Mouse (Mus musculus): ENCODE results near the gene Cd200.
"Not testable (repeated sequence)": the region's sequence is repeated elsewhere in the genome, so short reads cannot be mapped to it uniquely, and the experiment has no call there.

Gene Cd200

GRCm38 (mm10) chr16:45378147-45378943 is 30.5 kb downstream of the Cd200 start:
- DNase-seq (ENCODE audit: extremely low read depth, low read depth): no peak

- DNase-seq (ENCODE audit: extremely low read depth, low read depth): no peak
These were observed 31.5 kb downstream of the Cd200 start for GRCm38 (mm10) chr16:45377332-45377731.

- DNase-seq (ENCODE audit: extremely low read depth, low read depth): no peak
These were observed 32.0 kb downstream of the Cd200 start for GRCm38 (mm10) chr16:45376812-45377211.

GRCm38 (mm10) chr16:45376294-45376693 is 32.6 kb downstream of the Cd200 start:
- no peak for DNase-seq (ENCODE audit: extremely low read depth, low read depth)

GRCm38 (mm10) chr16:45375506-45376225 is 33.2 kb downstream of the Cd200 start:
- DNase-seq (ENCODE audit: extremely low read depth, low read depth): no peak

GRCm38 (mm10) chr16:45374074-45374473 is 34.8 kb downstream of the Cd200 start:
- DNase-seq (ENCODE audit: extremely low read depth, low read depth): no peak

- no peak for DNase-seq (ENCODE audit: extremely low read depth, low read depth)
These were observed 37.8 kb downstream of the Cd200 start for GRCm38 (mm10) chr16:45371076-45371475.

- DNase-seq (ENCODE audit: extremely low read depth, low read depth): no peak
These were observed 39.4 kb downstream of the Cd200 start for GRCm38 (mm10) chr16:45369285-45369965.

- DNase-seq (ENCODE audit: extremely low read depth, low read depth): no peak
These were observed 42.7 kb downstream of the Cd200 start for GRCm38 (mm10) chr16:45366111-45366510.

- DNase-seq (ENCODE audit: extremely low read depth, low read depth): no peak
These were observed 43.5 kb downstream of the Cd200 start for GRCm38 (mm10) chr16:45365353-45365752.

GRCm38 (mm10) chr16:45364627-45365026 is 44.2 kb downstream of the Cd200 start:
- no peak for DNase-seq (ENCODE audit: extremely low read depth, low read depth)

GRCm38 (mm10) chr16:45363480-45364045 is 45.3 kb downstream of the Cd200 start:
- DNase-seq (ENCODE audit: extremely low read depth, low read depth): no peak

- DNase-seq (ENCODE audit: extremely low read depth, low read depth): no peak
These were observed 47.4 kb downstream of the Cd200 start for GRCm38 (mm10) chr16:45361450-45361849.

GRCm38 (mm10) chr16:45358441-45358840 is 50.4 kb downstream of the Cd200 start:
- not testable (repeated sequence) for DNase-seq (ENCODE audit: extremely low read depth, low read depth)

- DNase-seq (ENCODE audit: extremely low read depth, low read depth): no peak
These were observed 51.7 kb downstream of the Cd200 start for GRCm38 (mm10) chr16:45357134-45357533.

GRCm38 (mm10) chr16:45352875-45353274 is 56.0 kb downstream of the Cd200 start:
- no peak for DNase-seq (ENCODE audit: extremely low read depth, low read depth)

- no peak for DNase-seq (ENCODE audit: extremely low read depth, low read depth)
These were observed 58.1 kb downstream of the Cd200 start for GRCm38 (mm10) chr16:45350767-45351166.

GRCm38 (mm10) chr16:45349523-45350298 is 59.1 kb downstream of the Cd200 start:
- DNase-seq (ENCODE audit: extremely low read depth, low read depth): no peak

- not testable (repeated sequence) for DNase-seq (ENCODE audit: extremely low read depth, low read depth)
These were observed 60.6 kb downstream of the Cd200 start for GRCm38 (mm10) chr16:45348238-45348637.

- no peak for DNase-seq (ENCODE audit: extremely low read depth, low read depth)
These were observed 61.9 kb downstream of the Cd200 start for GRCm38 (mm10) chr16:45346930-45347387.

GRCm38 (mm10) chr16:45346367-45346766 is 62.5 kb downstream of the Cd200 start:
- no peak for DNase-seq (ENCODE audit: extremely low read depth, low read depth)
